Mouse (Mus musculus) cerebellum, adult 11-12 months (tissue): ENCODE results near the gene Supt7l.

Source experiments
- DNase-seq: peaks from one replicate; pipeline ENCODE4 v3.0.0; 2022

The Supt7l gene

GRCm38 (mm10) chr5:31489116-31489769, 38.4 kb downstream of the Supt7l start:
- DNase-seq: no peak

- DNase-seq: no peak
These were observed 39.7 kb downstream of the Supt7l start for GRCm38 (mm10) chr5:31487889-31488288.

GRCm38 (mm10) chr5:31485440-31485839, 42.2 kb downstream of the Supt7l start, which contains the start of gene 4930548H24Rik:
TSS of gene 4930548H24Rik (plus strand) at chr5:31485740.
- no peak for DNase-seq

- no peak for DNase-seq
These were observed 47.1 kb downstream of the Supt7l start for GRCm38 (mm10) chr5:31480536-31480935.

- no peak for DNase-seq
These were observed 57.3 kb downstream of the Supt7l start for GRCm38 (mm10) chr5:31470334-31470733.

- no peak for DNase-seq
These were observed 57.9 kb downstream of the Supt7l start for GRCm38 (mm10) chr5:31469711-31470110.

- DNase-seq: no peak
These were observed 59.8 kb downstream of the Supt7l start for GRCm38 (mm10) chr5:31467798-31468197.
